Mouse (Mus musculus) intestine, embryonic 14.5 days (tissue): ENCODE data around the gene Lpar5. TPM values are rescaled to one million over a fixed set of nuclear protein-coding genes. Genes with fewer than 3 reads are reported as not detected.

ENCODE experiments used
- ATAC-seq: fragments of 200-750 bp; cut with Nextera tagmentation; replicated peaks from 2 replicates; pipeline ENCODE4 v1.8.0; 2017; ENCODE audit warnings: low read depth, moderate number of reproducible peaks, moderate TSS enrichment, moderate library complexity; ENCODE audit not compliant: low FRiP score, low TSS enrichment
- DNase-seq: peaks from one replicate; pipeline ENCODE4 v3.0.0-alpha.2; 2018; ENCODE audit warnings: low spot score
- H3K27ac ChIP-seq: fragments of 300-500 bp; sonication (generic); 2 replicates; pipeline ENCODE4 v1.5.1; 2014; ENCODE audit warnings: low read depth, mild to moderate bottlenecking, control low read depth
- H3K27me3 ChIP-seq: fragments of 300-500 bp; sonication (generic); replicated peaks from 2 replicates; pipeline ENCODE4 v1.6.1; 2014; ENCODE audit warnings: low read length, control low read depth; ENCODE audit not compliant: control insufficient read depth, insufficient read depth
- H3K36me3 ChIP-seq: fragments of 300-500 bp; sonication (generic); 2 replicates; pipeline ENCODE4 v1.6.1; 2014; ENCODE audit warnings: low read length, control low read depth; ENCODE audit not compliant: control insufficient read depth, insufficient read depth
- H3K4me1 ChIP-seq: fragments of 300-500 bp; sonication (generic); replicated peaks from 2 replicates; pipeline ENCODE4 v1.6.1; 2014; ENCODE audit warnings: low read length, control low read depth, mixed read lengths; ENCODE audit not compliant: control insufficient read depth, insufficient read depth
- H3K4me2 ChIP-seq: fragments of 300-500 bp; sonication (generic); 2 replicates; pipeline ENCODE4 v1.6.1; 2014; ENCODE audit warnings: low read length
- H3K4me3 ChIP-seq: fragments of 300-500 bp; sonication (generic); 2 replicates; pipeline ENCODE4 v1.5.1; 2014; ENCODE audit warnings: low read depth, low read length, control low read depth, mixed read lengths
- H3K9ac ChIP-seq: fragments of 300-500 bp; sonication (generic); 2 replicates; pipeline ENCODE4 v1.6.1; 2014; ENCODE audit warnings: mild to moderate bottlenecking, low read length
- H3K9me3 ChIP-seq: fragments of 300-500 bp; sonication (generic); 2 replicates; pipeline ENCODE4 v1.6.1; 2016; ENCODE audit warnings: low read length, control low read depth; ENCODE audit not compliant: control insufficient read depth
- WGBS: fragments of 180-500 bp; shearing (Covaris S2); extraction: QIAGEN DNeasy Blood & Tissue Kit; methylation state at CpG from one replicate; pipeline ENCODE4 v1.1.7; 2014; 5-methylcytosine and 5-hydroxymethylcytosine counted together
- polyA plus RNA-seq: library from polyadenylated mRNA; unstranded; fragments of >200 nt; fragmentation: Nextera tagmentation; extraction: Ambion mirVana; gene quantifications from 2 replicates; pipeline ENCODE4 v1.2.1, GENCODE M21; 2014

Lpar5 gene
- polyA plus RNA-seq, 1 experiment from 2014 or later, result 3.0 TPM

DNA sequence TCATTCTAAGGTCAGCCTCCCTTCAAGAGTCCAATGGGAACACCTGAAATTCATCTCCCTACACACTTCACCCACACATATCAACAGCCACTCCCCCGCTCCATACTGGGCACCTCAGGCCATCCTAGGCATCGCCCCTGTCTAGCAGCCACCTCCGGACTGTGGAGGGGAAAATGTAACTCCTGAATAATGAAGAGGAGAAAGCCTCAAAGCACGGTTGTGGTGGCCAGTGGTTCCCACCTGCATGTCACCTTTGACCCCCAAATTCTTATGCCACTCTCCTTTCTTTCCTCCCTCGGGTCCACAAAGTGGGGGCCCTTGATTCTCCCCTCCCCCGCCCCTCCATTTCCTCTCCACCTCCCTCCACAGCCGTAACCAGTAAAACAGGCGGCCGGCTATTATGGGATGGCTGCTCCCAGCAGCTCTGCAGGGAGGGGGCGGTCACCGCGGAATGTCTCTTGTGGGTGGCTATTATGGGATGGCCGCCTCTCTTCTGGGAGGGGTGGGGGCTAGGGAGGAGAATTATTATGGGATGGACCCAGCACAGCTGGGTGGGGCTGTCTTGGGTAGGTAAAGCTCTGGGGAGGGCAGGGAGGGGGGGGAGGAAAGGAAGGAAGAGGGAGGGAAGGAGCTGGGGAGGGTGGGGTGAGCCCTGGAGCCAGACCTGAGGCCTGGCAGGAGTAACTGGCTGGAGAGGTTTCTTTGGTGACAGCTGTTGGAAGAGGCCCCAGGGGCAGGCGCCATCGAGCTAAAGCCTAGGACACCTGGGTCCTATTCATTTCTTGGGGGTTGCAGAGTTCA is 22.0 kb downstream of the Lpar5 start:
- 2% methylated on average over 15 of the region's 15 CpGs for WGBS

DNA sequence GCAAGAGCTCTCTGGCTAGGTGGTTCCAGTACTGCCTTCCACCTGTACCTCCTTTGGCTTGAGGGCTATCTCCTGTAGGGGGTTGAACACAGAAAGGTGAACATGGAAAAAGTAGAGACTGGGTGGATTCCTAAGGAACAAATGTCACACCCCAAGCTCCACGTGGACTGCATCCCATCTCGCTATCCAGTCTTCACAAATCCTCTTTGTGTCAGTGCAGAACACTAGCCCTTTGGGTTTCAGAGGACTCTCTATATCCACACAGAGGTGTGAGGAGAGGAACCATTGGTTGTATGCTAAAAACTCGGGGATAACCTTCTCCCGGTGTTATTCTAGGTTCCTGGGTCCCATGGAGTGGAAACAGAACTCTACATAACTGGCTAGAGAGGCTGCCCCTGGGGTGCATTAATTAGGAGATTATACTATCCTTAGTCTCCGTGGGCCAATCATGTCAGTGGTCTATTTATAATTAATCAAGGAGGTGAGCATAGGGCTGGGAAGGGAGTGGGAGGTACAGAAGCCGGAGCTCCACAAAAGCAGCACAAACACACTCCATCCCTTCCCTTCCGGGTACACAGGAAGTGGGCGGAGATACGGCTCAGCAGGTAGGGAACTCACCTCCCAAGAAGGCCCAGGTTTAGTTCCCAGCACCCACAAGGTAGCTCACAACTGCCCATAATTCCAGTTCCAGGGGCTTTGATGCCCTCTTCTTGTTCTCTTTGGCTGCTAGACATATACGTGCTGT is 22.8 kb downstream of the Lpar5 start:
- ATAC-seq (peak; percentile 22; the same call in 1 of the 2 replicates), DNase-seq (no peak)
- WGBS, result 55% methylated on average over 10 of the region's 10 CpGs
- Histone ChIP-seq H3K27ac (peak overlapping the region; percentile 77), H3K9me3 (no peaks in the 10 kb centered on the region), H3K36me3 (no peaks in the 10 kb centered on the region), H3K4me1 (peaks cover 25% of the 10 kb centered on the region), H3K4me3 (no peak overlapping the region), H3K9ac (no peak overlapping the region), H3K4me2 (peak overlapping the region; percentile 41), H3K27me3 (no peaks in the 10 kb centered on the region)

More for the DNA sequence above, 22.0 kb downstream of the Lpar5 start:
- peaks cover 25% of the 10 kb centered on the region for H3K4me1 ChIP-seq
- ATAC-seq (peak; percentile 73), DNase-seq (peak; percentile 78)
- H3K27me3 ChIP-seq, result no peaks in the 10 kb centered on the region
- H3K4me3 ChIP-seq, result no peak overlapping the region
- no peaks in the 10 kb centered on the region for H3K9me3 ChIP-seq
- peak overlapping the region; percentile 41 for H3K4me2 ChIP-seq
- H3K27ac ChIP-seq, result peak overlapping the region; percentile 77
- H3K36me3 ChIP-seq, result no peaks in the 10 kb centered on the region
- peak overlapping the region; percentile 0; the same call in 1 of the 2 replicates for H3K9ac ChIP-seq

DNA sequence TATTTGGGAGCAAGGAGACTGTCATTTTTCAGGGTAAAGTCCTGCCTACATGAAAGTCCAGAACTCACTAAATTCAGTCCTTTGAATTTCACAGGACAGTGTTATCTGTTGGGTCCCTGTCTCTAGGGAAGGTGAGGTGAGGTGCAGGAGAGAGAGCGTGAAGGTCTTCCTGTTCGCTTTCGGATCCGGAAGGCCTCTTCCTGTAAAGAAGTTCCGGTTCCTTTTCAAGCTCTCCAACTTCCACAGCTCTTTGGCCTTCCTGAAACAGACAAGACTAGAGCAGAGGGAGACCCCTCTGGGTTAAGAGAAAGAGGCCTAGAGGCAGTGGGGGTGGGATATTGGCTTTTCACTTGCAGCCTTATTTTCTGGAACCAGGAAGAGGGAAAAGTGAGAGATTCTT is 24.7 kb downstream of the Lpar5 start:
- Histone ChIP-seq H3K9ac (no peak overlapping the region), H3K27ac (0 out of 2 replicates have a peak overlapping the region, but pooled peaks have one; percentile 16), H3K4me1 (peaks cover 28% of the 10 kb centered on the region), H3K4me3 (no peak overlapping the region), H3K4me2 (no peak overlapping the region), H3K36me3 (no peaks in the 10 kb centered on the region), H3K27me3 (no peaks in the 10 kb centered on the region), H3K9me3 (no peaks in the 10 kb centered on the region)
- no peak for ATAC-seq
- WGBS, result 76% methylated on average over 5 of the region's 5 CpGs
- no peak for DNase-seq

DNA sequence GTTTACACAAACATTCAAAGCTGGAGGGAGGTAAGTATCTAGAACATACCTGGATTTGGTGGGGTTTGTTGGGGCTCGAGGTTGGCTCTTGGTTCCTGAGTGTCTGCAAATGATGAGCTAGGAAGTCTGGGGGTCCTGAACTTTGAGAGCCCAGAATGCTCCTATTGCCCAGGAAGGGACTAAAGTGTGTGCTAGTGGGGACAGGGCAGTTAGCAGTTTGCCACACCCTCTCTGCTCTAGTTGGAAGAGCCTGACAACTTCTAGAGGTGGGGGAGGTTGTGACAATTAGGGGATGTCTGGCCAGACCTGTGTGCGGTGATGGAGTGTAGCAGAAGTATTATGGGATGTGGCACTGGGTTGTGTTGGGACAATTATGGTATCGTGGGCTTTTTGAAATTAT is 27.1 kb downstream of the Lpar5 start:
- H3K9ac ChIP-seq, result no peak overlapping the region
- DNase-seq (no peak), ATAC-seq (no peak)
- 48% methylated on average over 3 of the region's 3 CpGs for WGBS
- no peak overlapping the region for H3K4me3 ChIP-seq
- H3K36me3 ChIP-seq, result peaks cover 22% of the 10 kb centered on the region
- no peaks in the 10 kb centered on the region for H3K9me3 ChIP-seq
- no peaks in the 10 kb centered on the region for H3K27me3 ChIP-seq
- H3K4me2 ChIP-seq, result no peak overlapping the region
- peak overlapping the region; percentile 92; the same call in 1 of the 2 replicates for H3K27ac ChIP-seq
- H3K4me1 ChIP-seq, result peaks cover 40% of the 10 kb centered on the region

DNA sequence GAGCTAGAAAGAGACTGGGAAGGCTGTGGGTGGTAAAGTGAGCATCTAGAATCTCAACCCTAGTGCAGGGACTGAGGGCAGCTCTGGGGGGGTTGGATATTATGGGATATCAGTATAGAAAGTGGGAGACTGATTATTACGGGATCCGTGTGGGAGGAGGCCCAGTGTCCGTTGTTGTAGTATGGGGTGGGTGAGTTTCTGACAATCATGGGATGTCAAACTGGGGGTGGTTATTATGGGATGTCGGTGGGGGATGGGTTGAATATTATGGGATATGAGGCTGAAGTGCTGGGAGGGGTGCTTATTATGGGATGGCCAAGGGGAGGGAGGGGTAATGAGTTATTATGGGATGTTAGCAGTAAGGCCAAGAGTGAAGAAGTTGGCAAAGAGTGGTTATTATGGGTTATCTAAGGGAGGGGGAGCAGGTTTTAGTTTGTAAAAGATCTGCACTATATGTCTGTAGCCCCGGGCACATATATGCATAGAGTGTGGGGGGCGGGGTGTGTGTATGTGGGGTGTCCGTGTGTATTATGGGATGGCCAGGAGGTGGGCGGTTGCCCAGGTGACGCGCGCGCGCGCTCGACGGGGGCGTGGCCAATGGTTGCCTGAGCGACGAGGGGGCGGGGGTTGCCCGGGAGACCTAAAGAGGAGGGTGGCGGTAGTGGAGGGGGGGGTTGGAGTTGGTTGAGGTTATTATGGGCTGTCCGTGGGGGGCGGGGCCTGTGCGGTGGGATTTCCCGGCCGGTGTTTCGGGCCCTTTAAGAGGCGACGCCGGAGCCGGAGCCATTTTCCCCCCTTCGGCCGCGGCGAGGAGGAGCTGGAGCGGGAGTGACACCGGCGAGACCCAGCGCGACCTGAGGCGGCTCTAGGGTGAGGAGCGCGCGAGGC is 27.9 kb downstream of the Lpar5 start, which contains the start of gene Chd4:
Gene Chd4, plus strand, starts transcription at position 591 of the 888 bp plus-strand sequence.
- Histone ChIP-seq H3K4me2 (peak within 1 kb of the TSS; percentile 95), H3K27ac (peak within 1 kb of the TSS; percentile 92), H3K9ac (peak within 1 kb of the TSS; percentile 77), H3K4me1 (peaks cover 34% of the 10 kb centered on the region), H3K9me3 (no peaks in the 10 kb centered on the region), H3K36me3 (peaks cover 29% of the 10 kb centered on the region), H3K27me3 (no peaks in the 10 kb centered on the region), H3K4me3 (peak within 1 kb of the TSS; percentile 80)
- DNase-seq (peak; percentile 92), ATAC-seq (peak; percentile 77)
- 2% methylated on average over 42 of the region's 45 CpGs for WGBS

DNA sequence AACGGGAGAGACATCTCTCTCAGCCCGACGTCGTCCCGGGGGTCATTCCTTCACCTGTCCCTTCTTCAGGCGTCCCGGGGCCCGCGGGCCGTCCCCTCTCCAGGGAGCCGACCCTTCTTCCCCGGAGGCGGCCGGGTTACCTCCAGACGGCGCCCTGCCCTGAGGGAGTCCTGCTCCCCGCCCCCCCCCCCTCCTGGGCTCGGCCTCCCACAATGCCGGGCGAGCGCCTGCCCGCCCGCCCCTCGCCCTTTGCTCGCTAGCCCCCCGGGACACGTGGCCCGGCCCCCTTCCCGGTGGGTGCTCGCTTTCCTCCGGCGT is 28.5 kb downstream of the Lpar5 start:
- H3K4me2 ChIP-seq, result peak overlapping the region; percentile 95
- peaks cover 28% of the 10 kb centered on the region for H3K4me1 ChIP-seq
- H3K9ac ChIP-seq, result peak overlapping the region; percentile 77
- H3K36me3 ChIP-seq, result peaks cover 35% of the 10 kb centered on the region
- H3K9me3 ChIP-seq, result no peaks in the 10 kb centered on the region
- no peaks in the 10 kb centered on the region for H3K27me3 ChIP-seq
- 2% methylated on average over 23 of the region's 32 CpGs for WGBS
- peak overlapping the region; percentile 80 for H3K4me3 ChIP-seq
- peak overlapping the region; percentile 92 for H3K27ac ChIP-seq
- DNase-seq, result no peak
- ATAC-seq, result peak; percentile 45

DNA sequence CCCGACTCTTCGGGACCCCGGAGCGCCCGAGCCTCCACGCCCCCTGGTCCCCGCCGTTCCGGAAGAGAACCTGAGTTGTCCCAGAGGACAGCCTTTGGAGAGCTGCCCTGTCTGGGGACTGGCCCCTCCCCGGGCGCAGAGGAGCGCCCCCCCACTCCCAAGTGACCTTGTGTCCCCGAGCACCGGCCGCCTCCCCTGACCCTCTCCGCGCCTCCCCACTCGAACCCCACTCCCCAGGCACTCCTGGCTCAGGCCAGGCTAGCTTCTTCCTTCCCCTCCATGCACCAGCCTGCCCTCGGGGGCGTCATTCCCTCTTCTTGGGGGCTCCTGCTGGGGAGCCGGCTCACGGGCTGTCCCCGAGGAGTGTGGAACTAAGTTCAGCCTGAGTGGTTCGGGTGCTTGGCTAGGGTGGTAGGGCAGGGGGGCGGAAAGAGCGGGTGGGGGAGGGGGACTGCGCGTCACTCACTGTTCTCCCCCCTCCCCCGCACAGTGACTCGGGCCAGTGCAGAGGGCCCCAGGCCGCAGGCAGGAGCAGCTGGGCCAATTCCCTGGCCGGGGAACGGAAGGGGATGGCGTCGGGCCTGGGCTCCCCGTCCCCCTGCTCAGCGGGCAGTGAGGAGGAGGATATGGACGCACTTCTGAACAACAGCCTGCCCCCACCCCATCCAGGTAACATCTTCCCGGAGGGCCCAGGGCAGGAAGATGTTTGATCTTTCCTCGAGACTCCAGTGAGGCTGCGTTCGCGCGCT is 29.1 kb downstream of the Lpar5 start:
- no peaks in the 10 kb centered on the region for H3K9me3 ChIP-seq
- peak overlapping the region; percentile 92 for H3K27ac ChIP-seq
- peak overlapping the region; percentile 77 for H3K9ac ChIP-seq
- H3K27me3 ChIP-seq, result no peaks in the 10 kb centered on the region
- under 1% methylated on average over 43 of the region's 44 CpGs for whole genome bisulfite sequencing
- DNase-seq (peak; percentile 79), ATAC-seq (peak; percentile 45)
- H3K4me1 ChIP-seq, result peaks cover 27% of the 10 kb centered on the region
- peak overlapping the region; percentile 95 for H3K4me2 ChIP-seq
- peak overlapping the region; percentile 80 for H3K4me3 ChIP-seq
- peaks cover 41% of the 10 kb centered on the region for H3K36me3 ChIP-seq
